Mouse (Mus musculus) CH12.LX (cell line): ENCODE data around the gene Ankrd53. TPM values are rescaled to one million over a fixed set of nuclear protein-coding genes. Genes with fewer than 3 reads are reported as not detected.

ENCODE experiments used
- DNase-seq: peaks from one replicate; pipeline ENCODE4 v3.0.0-alpha.2; 2013; ENCODE audit errors: extremely low read depth
- H3K27ac ChIP-seq: 2 replicates; pipeline ENCODE4 v1.5.1; 2012; ENCODE audit warnings: low read depth, mild to moderate bottlenecking, control low read depth, moderate library complexity; ENCODE audit not compliant: insufficient read depth
- H3K27me3 ChIP-seq: replicated peaks from 2 replicates; pipeline ENCODE3; 2012; ENCODE audit warnings: inconsistent platforms
- H3K36me3 ChIP-seq, 2 experiments: replicated peaks in 1 of 2; 2 replicates each; pipeline versions ENCODE3 to v1.6.1; 2012; ENCODE audit warnings: inconsistent platforms in 1 of 2, low read length in 1 of 2, mild to moderate bottlenecking in 1 of 2, mixed read lengths in 1 of 2, moderate library complexity in 1 of 2; ENCODE audit not compliant: control insufficient read depth in 1 of 2, insufficient read depth in 1 of 2
- H3K4me1 ChIP-seq, 2 experiments: 2 replicates each; pipeline ENCODE4 v1.6.1; 2012; ENCODE audit warnings: inconsistent platforms in 1 of 2, moderate library complexity in 1 of 2; ENCODE audit not compliant: insufficient read depth in 2 of 2, control insufficient read depth in 1 of 2
- H3K4me2 ChIP-seq: 2 replicates; pipeline ENCODE4 v1.6.1; 2012; ENCODE audit warnings: low read depth, mild to moderate bottlenecking, control low read depth; ENCODE audit not compliant: poor library complexity, insufficient read depth, severe bottlenecking
- H3K4me3 ChIP-seq, 3 experiments: fragments of 150-350 bp in 1 of 3; sonication (generic) in 1 of 3; replicated peaks in 1 of 3; 2 replicates each; pipeline versions ENCODE3 to v1.5.1; 2011 to 2012; ENCODE audit warnings: low read depth in 2 of 3, low read length in 2 of 3, mild to moderate bottlenecking in 2 of 3, moderate library complexity in 2 of 3, control low read depth in 1 of 3, improper control_type of control experiment in 1 of 3, inconsistent platforms in 1 of 3, mixed read lengths in 1 of 3; ENCODE audit not compliant: poor library complexity in 1 of 3
- H3K79me2 ChIP-seq: replicated peaks from 2 replicates; pipeline ENCODE4 v1.6.1; 2012; ENCODE audit warnings: mild to moderate bottlenecking, moderate library complexity; ENCODE audit not compliant: control insufficient read depth, poor library complexity, insufficient read depth, severe bottlenecking; ENCODE audit errors: extremely low read depth
- H3K9ac ChIP-seq: 2 replicates; pipeline ENCODE4 v1.6.1; 2012; ENCODE audit warnings: low read depth, mild to moderate bottlenecking, control low read depth, moderate library complexity; ENCODE audit not compliant: insufficient read depth
- H3K9me3 ChIP-seq: replicated peaks from 2 replicates; pipeline ENCODE3; 2012; ENCODE audit warnings: low read length, inconsistent platforms, mixed read lengths
- BHLHE40 ChIP-seq: IDR thresholded peaks from 2 replicates; pipeline ENCODE4 v1.6.1; 2011; ENCODE audit warnings: mild to moderate bottlenecking, low read depth, low read length, improper control_type of control experiment
- CHD2 ChIP-seq: IDR thresholded peaks from 2 replicates; pipeline ENCODE4 v1.6.1; 2011; ENCODE audit warnings: low read length, improper control_type of control experiment
- CTCF ChIP-seq, 2 experiments: IDR thresholded peaks in 1 of 2; conservative IDR thresholded peaks in 1 of 2; 2 replicates each; pipeline ENCODE4 v1.5.1; 2011 to 2012; ENCODE audit warnings: low read depth in 2 of 2, low read length in 2 of 2, improper control_type of control experiment in 1 of 2, inconsistent platforms in 1 of 2, mild to moderate bottlenecking in 1 of 2, moderate library complexity in 1 of 2
- E2F4 ChIP-seq: IDR thresholded peaks from 2 replicates; pipeline ENCODE4 v1.6.1; 2011; ENCODE audit warnings: low read depth, low read length, improper control_type of control experiment; ENCODE audit not compliant: insufficient replicate concordance
- ELF1 ChIP-seq: IDR thresholded peaks from 2 replicates; pipeline ENCODE4 v1.6.1; 2014; ENCODE audit warnings: low read depth, mild to moderate bottlenecking, inconsistent platforms, low read length, improper control_type of control experiment
- EP300 ChIP-seq: IDR thresholded peaks from 2 replicates; pipeline ENCODE4 v1.6.1; 2011; ENCODE audit warnings: low read length, improper control_type of control experiment
- GABPA ChIP-seq: IDR thresholded peaks from 2 replicates; pipeline ENCODE4 v1.6.1; 2012; ENCODE audit warnings: low read depth, low read length, improper control_type of control experiment, inconsistent platforms; ENCODE audit not compliant: insufficient replicate concordance
- HCFC1 ChIP-seq: IDR thresholded peaks from 2 replicates; pipeline ENCODE4 v1.6.1; 2012; ENCODE audit warnings: low read depth, mild to moderate bottlenecking, inconsistent platforms, low read length, improper control_type of control experiment
- IRF4 ChIP-seq: IDR thresholded peaks from 2 replicates; pipeline ENCODE4 v1.6.1; 2014; ENCODE audit warnings: low read depth, mild to moderate bottlenecking, inconsistent platforms, low read length, improper control_type of control experiment
- JUN ChIP-seq: IDR thresholded peaks from 2 replicates; pipeline ENCODE4 v1.6.1; 2011; ENCODE audit warnings: low read depth, mild to moderate bottlenecking, low read length, improper control_type of control experiment, moderate library complexity; ENCODE audit not compliant: insufficient read depth
- JUND ChIP-seq: conservative IDR thresholded peaks from 2 replicates; pipeline ENCODE4 v1.6.1; 2011; ENCODE audit warnings: low read depth, low read length, improper control_type of control experiment
- MAFK ChIP-seq: IDR thresholded peaks from 2 replicates; pipeline ENCODE4 v1.6.1; 2011; ENCODE audit warnings: low read length, improper control_type of control experiment; ENCODE audit not compliant: insufficient replicate concordance
- MAX ChIP-seq: IDR thresholded peaks from 2 replicates; pipeline ENCODE4 v1.6.1; 2011; ENCODE audit warnings: low read length, improper control_type of control experiment
- MXI1 ChIP-seq: IDR thresholded peaks from 2 replicates; pipeline ENCODE4 v1.6.1; 2011; ENCODE audit warnings: mild to moderate bottlenecking, low read depth, low read length, improper control_type of control experiment
- NELFE ChIP-seq: IDR thresholded peaks from 2 replicates; pipeline ENCODE4 v1.6.1; 2011; ENCODE audit warnings: low read depth, low read length, improper control_type of control experiment
- NRF1 ChIP-seq: IDR thresholded peaks from 2 replicates; pipeline ENCODE4 v1.6.1; 2014; ENCODE audit warnings: low read depth, mild to moderate bottlenecking, inconsistent platforms, low read length, improper control_type of control experiment, moderate library complexity
- PAX5 ChIP-seq: IDR thresholded peaks from 2 replicates; pipeline ENCODE4 v1.6.1; 2012; ENCODE audit warnings: low read length, inconsistent platforms, mixed read lengths
- POLR2AphosphoS2 ChIP-seq: IDR thresholded peaks from 2 replicates; pipeline ENCODE4 v1.6.1; 2011; ENCODE audit warnings: low read depth, low read length, improper control_type of control experiment
- RCOR1 ChIP-seq: conservative IDR thresholded peaks from 2 replicates; pipeline ENCODE4 v1.6.1; 2012; ENCODE audit warnings: low read depth, mild to moderate bottlenecking, inconsistent platforms, low read length, improper control_type of control experiment
- SIN3A ChIP-seq: IDR thresholded peaks from 2 replicates; pipeline ENCODE4 v1.6.1; 2012; ENCODE audit warnings: low read length, improper control_type of control experiment, inconsistent platforms
- SMC3 ChIP-seq: IDR thresholded peaks from 2 replicates; pipeline ENCODE4 v1.6.1; 2011; ENCODE audit warnings: low read depth, low read length, improper control_type of control experiment
- TBP ChIP-seq: conservative IDR thresholded peaks from 2 replicates; pipeline ENCODE4 v1.6.1; 2011; ENCODE audit warnings: low read depth, low read length, improper control_type of control experiment
- TCF12 ChIP-seq: IDR thresholded peaks from 2 replicates; pipeline ENCODE4 v1.6.1; 2014; ENCODE audit warnings: low read depth, mild to moderate bottlenecking, inconsistent platforms, low read length, improper control_type of control experiment
- USF2 ChIP-seq: conservative IDR thresholded peaks from 2 replicates; pipeline ENCODE4 v1.6.1; 2011; ENCODE audit warnings: low read depth, low read length, improper control_type of control experiment
- ZC3H11A ChIP-seq: IDR thresholded peaks from 2 replicates; pipeline ENCODE4 v1.6.1; 2012; ENCODE audit warnings: low read depth, mild to moderate bottlenecking, inconsistent platforms, low read length, improper control_type of control experiment
- ZKSCAN1 ChIP-seq: IDR thresholded peaks from 2 replicates; pipeline ENCODE4 v1.6.1; 2012; ENCODE audit warnings: low read depth, inconsistent platforms, low read length, improper control_type of control experiment, borderline replicate concordance
- ZMIZ1 ChIP-seq: IDR thresholded peaks from 2 replicates; pipeline ENCODE4 v1.6.1; 2012; ENCODE audit warnings: low read depth, mild to moderate bottlenecking, inconsistent platforms, low read length, improper control_type of control experiment
- ZNF384 ChIP-seq: IDR thresholded peaks from 2 replicates; pipeline ENCODE4 v1.6.1; 2012; ENCODE audit warnings: low read depth, low read length, improper control_type of control experiment, inconsistent platforms
- dilution Hi-C: fragments of 300-500 bp; cut with MboI; formaldehyde crosslinking; loops from 2 replicates; pipeline ENCODE4 v1.14.3; 2020; ENCODE audit warnings: low sequenced_read_pairs; ENCODE audit not compliant: extremely low pct_unique_long_range_greater_than_20kb, extremely low pct_ligation_motif_present
- in situ Hi-C: fragments of 300-500 bp; cut with MboI; formaldehyde crosslinking; loops from 3 replicates; pipeline ENCODE4 v1.14.3; 2019; ENCODE audit warnings: low sequenced_read_pairs, low pct_ligation_motif_present, low pct_unique_long_range_greater_than_20kb, mixed read lengths
- polyA plus RNA-seq: library from polyadenylated mRNA; unstranded; fragments of >175 nt; gene quantifications from 2 replicates; pipeline ENCODE4 v1.2.1, GENCODE M21; 2012; ENCODE audit warnings: low read depth; ENCODE audit not compliant: insufficient read length
- total RNA-seq, 2 experiments: library from RNA; depleted of rRNA; stranded (reverse); fragments of 300-350 nt in 1 of 2; fragments of >200 nt in 1 of 2; gene quantifications; 2 replicates each; pipeline ENCODE4 v1.2.3; 2012 to 2014

The Ankrd53 gene
- total and polyA plus RNA-seq, 3 experiments = 0.08 to 0.36 TPM; not detected in 1

GRCm38 (mm10) chr6:83717026-83717425 is 45.4 kb upstream of the Ankrd53 start:
- no peak overlapping the region for H3K9ac ChIP-seq
- no peaks in the 10 kb centered on the region for H3K36me3 ChIP-seq
- in situ Hi-C loops = no loop called here
- dilution Hi-C loops = no loop called here
- no peak overlapping the region for H3K4me3 ChIP-seq
- no peak overlapping the region for H3K4me2 ChIP-seq
- 0 out of 4 replicates have a peak, but pooled peaks cover 0 to 2% of the 10 kb centered on the region in 2 experiments for H3K4me1 ChIP-seq
- no peaks in the 10 kb centered on the region for H3K79me2 ChIP-seq
- H3K9me3 ChIP-seq = no peaks in the 10 kb centered on the region
- TF ChIP-seq RCOR1 (no peak), POLR2AphosphoS2 (no peak), NELFE (no peak), MAX (no peak), SMC3 (no peak), CTCF (conservative IDR thresholded peaks at IDR 0.05 in 1 of 2, IDR thresholded peaks at IDR 0.05 in 1 of 2; ENCODE audit: low read depth in 2 of 2, low read length in 2 of 2) (no peak), SIN3A (no peak), ZMIZ1 (no peak), CHD2 (no peak), GABPA (no peak), MXI1 (no peak), ZNF384 (no peak)
- H3K27ac ChIP-seq = no peak overlapping the region
- peaks cover 69% of the 10 kb centered on the region for H3K27me3 ChIP-seq
- DNase-seq = no peak

- no peak overlapping the region for H3K27ac ChIP-seq
- H3K4me3 ChIP-seq = no peak overlapping the region
- in situ Hi-C loops (no loop called here), dilution Hi-C loops (no loop called here)
- H3K9me3 ChIP-seq = peaks cover 7% of the 10 kb centered on the region
- TF ChIP-seq IRF4 = no peak
- no peak for TF ChIP-seq EP300
- TF ChIP-seq HCFC1 = no peak
- no peak for TF ChIP-seq JUND
- no peak for TF ChIP-seq TCF12
- TF ChIP-seq ZC3H11A = no peak
- TF ChIP-seq PAX5 = no peak
- TF ChIP-seq ZMIZ1 = no peak
- no peak for TF ChIP-seq ELF1
- no peak for TF ChIP-seq TBP
- no peak for TF ChIP-seq E2F4
- no peak for TF ChIP-seq JUN
- no peak for TF ChIP-seq SMC3
- no peak for TF ChIP-seq USF2
- no peak for TF ChIP-seq ZKSCAN1
- TF ChIP-seq BHLHE40 = no peak
- no peak for TF ChIP-seq MAFK
- TF ChIP-seq NRF1 = no peak
- no peak for TF ChIP-seq MAX
- no peak for TF ChIP-seq RCOR1
- H3K9ac ChIP-seq = no peak overlapping the region
- H3K4me2 ChIP-seq = 0 out of 2 replicates have a peak overlapping the region, but pooled peaks have one; percentile 24
- H3K4me1 ChIP-seq = 0 out of 4 replicates have a peak, but pooled peaks cover 0 to 2% of the 10 kb centered on the region in 2 experiments
- H3K27me3 ChIP-seq = peaks cover 43% of the 10 kb centered on the region
- H3K79me2 ChIP-seq = no peaks in the 10 kb centered on the region
- no peak for DNase-seq
- H3K36me3 ChIP-seq = no peaks in the 10 kb centered on the region
These were observed 39.9 kb upstream of the Ankrd53 start for GRCm38 (mm10) chr6:83722526-83722925.
